Mouse (Mus musculus) adrenal gland, adult 8-10 months (tissue): ENCODE data around the gene Gm20388. TPM values are rescaled to one million over a fixed set of nuclear protein-coding genes. Genes with fewer than 3 reads are reported as not detected.

Experiments used
- DNase-seq: peaks from one replicate; pipeline ENCODE4 v3.0.0; 2022
- total RNA-seq, 4 experiments: library from RNA; stranded (reverse); gene quantifications; 2 replicates each; pipeline ENCODE4 v1.2.4; 2022

The Gm20388 gene
- total RNA-seq, 4 experiments from 2014 or later = 1.7 to 16.9 (median 5.8) TPM

GRCm38 (mm10) chr8:123341040-123342015 lies 3430.7 kb downstream of the Gm20388 start:
- DNase-seq = no peak

DNA sequence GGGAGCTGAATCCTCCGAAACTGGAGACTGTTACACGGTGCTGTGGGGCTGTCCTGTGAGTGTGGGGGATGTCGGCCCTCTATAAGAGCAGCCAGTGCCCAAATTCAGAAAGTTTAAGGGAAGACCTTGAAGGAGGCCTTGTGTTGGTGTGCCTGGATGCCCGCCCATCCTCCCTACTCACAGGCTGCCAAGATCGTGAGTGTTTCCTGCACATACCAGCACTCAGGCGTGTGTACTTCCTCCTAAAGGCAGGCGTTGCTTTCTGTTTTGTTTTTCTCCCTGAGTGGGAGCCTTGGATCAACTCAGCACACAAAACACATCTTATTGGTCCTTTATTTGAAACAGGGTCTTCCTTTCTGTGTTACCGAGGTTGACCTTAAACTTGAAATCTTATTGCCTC lies 3431.6 kb downstream of the Gm20388 start:
- no peak for DNase-seq

DNA sequence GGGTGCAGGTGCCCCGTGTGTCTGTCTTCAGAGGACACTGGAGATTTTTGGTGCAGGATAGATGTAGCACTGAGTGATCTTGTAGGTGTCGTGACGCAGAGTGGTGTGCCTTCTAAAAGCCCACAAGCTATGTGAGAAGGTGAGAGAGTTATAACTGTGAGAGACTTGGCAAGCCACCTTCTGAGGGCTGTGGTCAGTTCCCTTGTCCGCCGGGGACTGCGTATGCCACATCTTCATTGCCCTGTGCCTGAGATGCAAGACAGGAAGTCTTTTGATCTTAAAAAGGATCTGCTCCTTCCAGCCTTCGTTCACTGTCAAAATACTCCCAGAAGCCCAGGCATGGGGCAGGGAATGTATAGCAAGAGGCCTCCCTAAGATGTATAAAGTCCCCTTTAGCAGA lies 3432.3 kb downstream of the Gm20388 start:
- no peak for DNase-seq

GRCm38 (mm10) chr8:123343422-123343821 lies 3432.8 kb downstream of the Gm20388 start:
- no peak for DNase-seq

DNA sequence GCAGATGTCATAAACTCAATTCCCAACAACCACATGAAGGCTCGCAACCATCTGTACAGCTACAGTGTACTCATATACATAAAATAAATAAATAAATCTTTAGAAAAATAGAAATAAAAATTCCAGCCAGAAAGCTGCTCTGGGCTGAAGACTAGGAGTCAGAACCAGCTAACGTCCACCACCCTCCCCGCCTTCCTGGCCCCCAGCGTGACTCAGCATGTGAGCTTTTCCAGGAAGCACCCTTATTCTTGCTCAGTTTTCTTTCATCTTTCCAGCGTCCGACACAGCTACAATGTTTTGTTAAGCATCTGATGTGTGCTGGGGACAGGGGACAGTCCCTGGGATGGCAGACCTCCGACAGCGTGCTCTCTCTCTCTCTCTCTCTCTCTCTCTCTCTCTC lies 3434.5 kb downstream of the Gm20388 start:
- no peak for DNase-seq

- no peak for DNase-seq
Measured at GRCm38 (mm10) chr8:123345856-123346255, 3435.2 kb downstream of the Gm20388 start.

DNA sequence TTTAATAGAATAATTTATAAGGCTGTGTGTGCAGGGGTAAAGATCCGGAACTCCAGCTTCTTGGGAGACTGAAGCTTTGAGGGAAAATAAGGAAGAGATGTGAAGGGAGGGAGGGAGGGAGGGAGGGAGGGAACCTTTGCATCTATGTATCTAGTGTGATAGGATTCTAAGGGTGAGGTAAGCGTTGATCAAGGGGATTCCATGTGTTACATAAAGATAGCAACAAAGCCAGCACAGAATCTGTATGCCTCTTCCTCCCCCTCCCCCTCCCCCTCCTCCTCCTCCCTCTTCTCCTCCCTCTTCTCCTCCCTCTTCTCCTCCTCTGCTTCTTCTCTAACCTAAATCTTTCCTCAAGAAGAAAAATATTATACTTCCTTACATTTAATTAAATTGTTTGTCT lies 3436.7 kb downstream of the Gm20388 start:
- no peak for DNase-seq

DNA sequence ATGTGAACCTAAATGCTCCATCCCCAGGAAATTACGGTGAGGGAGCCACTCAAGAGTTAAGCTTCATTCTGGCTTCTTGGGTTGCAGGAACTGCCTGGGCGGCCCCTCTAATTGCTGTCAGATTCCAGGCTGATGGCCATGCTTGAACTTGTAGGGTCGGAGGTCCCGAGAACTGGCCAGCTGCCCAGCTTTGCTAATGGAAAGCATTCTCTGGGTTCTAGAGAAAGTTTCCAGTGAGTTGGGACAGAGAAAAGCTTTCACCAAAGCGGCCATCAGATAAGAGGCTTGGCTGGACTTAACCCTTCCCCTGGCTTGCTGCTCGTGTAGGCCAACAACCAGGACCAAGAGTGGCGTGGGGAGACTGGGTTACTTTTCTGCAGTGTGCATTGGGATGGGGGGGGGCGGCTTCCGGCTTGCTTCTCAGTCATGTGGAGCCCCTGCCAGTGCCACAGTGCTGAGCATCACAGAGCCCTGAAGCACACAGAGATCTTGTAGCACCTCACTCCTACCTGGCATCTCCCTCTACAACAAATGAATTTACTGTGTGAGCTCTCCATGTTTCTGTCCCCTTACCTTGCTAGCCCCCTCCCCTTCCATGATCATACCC lies 3437.7 kb downstream of the Gm20388 start:
- no peak for DNase-seq

DNA sequence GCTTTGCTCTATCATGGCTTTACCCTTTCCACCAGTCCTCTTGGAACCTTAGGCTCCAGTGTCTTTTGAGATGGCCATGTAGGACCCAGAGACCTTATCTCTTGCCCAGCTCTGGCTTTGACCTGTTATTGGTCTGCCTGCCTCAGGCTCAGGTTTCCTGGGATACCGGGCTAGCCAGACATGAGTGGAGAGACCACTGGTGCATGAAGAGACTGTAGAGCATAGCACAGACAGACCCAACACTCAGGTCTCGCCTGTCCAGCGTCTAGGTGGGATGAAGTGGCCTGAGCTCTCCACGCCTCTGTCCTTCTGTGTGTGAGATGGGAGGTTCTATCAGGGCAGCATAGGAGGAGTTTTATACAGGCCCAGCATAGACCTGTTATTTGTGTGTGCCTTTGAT lies 3438.4 kb downstream of the Gm20388 start:
- DNase-seq = no peak

DNA sequence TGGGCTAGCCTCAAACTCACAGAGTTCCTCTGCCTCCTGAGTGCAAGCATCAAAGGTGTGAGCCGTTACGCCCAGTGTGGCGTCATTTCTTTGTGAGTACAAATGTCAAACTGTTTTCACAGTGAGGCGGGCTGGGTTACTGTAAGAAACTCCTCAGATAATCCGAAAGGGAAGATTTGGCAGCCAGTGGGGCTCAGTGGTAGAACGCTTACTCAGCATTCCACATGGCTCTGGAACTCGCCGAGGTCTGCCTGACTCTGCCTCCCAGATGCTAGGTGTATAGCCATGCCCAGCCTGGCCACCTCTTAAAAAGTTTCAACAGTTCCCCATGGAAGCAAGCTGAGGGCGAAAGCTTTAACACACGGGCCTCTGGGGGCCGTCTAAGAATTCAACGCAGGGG lies 3441.5 kb downstream of the Gm20388 start:
- DNase-seq = no peak

- no peak for DNase-seq
Measured at GRCm38 (mm10) chr8:123352786-123353185, 3442.1 kb downstream of the Gm20388 start.

GRCm38 (mm10) chr8:123353216-123353615 lies 3442.6 kb downstream of the Gm20388 start:
- no peak for DNase-seq

- peak; percentile 38 for DNase-seq
Measured at GRCm38 (mm10) chr8:123361082-123361739, 3450.6 kb downstream of the Gm20388 start.

DNA sequence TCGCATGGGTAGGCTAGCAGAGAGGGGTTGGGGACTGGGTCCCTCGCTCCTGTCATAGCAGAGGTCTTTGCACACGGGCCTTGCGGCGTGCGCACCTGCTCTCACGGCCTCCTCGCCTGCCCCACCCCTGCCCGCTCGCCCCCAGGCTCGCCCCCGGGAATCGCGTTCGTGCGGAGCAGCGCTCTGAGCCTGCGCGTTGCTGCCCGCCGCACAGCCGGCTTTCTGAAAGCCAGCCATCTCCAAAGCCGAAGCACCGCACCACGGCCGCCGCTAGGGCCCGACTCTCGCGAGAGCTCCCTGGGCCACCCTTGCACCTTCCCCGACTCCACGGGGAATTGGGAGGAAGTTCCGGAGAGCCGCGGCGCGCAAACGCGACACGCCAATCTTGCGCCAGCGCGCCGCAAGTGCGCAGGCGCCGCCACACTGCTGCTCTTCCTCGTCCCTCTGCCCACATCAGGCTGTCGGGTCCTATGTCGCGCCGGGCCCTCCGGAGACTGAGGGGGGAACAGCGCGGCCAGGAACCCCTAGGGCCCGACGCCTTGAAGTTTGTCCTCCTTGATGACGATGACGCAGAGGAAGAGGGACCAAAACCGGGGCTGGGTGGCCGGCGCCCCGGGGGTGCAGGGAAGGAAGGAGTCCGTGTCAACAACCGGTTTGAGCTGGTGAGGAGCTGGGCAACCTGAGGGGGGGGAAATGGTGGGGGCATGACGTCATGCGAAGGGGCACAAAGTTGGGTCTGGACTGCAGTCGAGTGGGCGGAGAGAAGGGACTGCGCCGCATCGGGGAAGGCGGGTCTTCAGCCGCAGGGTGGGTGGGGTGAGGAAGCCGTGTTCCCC lies 3463.0 kb downstream of the Gm20388 start, which contains the start of gene Tcf25:
Gene Tcf25 (plus strand): TSS at position 351 of the 836 bp plus-strand sequence.
- peak; percentile 94 for DNase-seq

- DNase-seq = peak; percentile 90
Measured at GRCm38 (mm10) chr8:123374239-123374578, 3463.6 kb downstream of the Gm20388 start.

- DNase-seq = no peak
Measured at GRCm38 (mm10) chr8:123375701-123376100, 3465.1 kb downstream of the Gm20388 start.

- no peak for DNase-seq
Measured at GRCm38 (mm10) chr8:123376106-123376505, 3465.5 kb downstream of the Gm20388 start.

DNA sequence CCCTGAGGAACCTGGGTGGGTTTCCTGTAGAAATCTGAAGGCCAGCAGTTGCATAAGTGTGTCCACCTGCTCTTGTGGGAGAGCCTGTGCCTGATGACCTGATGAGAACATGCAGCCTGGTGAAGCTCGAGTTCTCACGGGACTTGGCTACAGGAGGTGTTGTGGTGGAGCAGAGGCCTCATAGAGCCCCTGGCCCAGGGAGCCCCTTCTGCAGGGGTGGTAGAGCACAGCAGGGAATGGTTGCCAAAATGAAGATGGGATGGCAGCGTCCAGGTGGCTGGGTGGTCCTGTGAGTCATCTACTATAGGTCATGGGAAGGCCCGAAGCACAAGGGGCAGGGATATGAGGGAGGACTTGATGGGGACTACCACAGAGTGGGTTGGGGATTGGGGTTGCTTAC lies 3471.1 kb downstream of the Gm20388 start:
- DNase-seq = no peak

DNA sequence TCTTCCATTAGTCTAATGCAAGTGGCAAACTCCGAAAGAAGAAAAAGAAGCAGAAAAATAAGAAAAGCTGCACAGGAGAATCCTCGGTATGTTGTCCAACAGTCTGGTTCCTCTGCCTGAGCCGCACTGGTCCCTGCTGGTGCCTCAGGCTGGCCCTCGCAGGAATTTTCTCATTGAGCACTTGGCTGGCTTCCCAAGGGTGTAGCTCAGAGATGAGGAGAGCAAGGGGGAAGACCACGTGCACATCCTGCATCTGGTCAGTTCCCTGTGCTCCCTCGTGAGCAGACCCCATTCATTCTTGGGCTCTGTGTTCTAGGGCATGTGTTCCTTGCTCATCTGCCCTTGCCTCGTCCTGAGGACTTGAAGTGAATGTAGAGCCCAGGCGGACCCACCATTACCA lies 3471.9 kb downstream of the Gm20388 start:
- no peak for DNase-seq

- no peak for DNase-seq
Measured at GRCm38 (mm10) chr8:123384883-123385540, 3474.4 kb downstream of the Gm20388 start.

DNA sequence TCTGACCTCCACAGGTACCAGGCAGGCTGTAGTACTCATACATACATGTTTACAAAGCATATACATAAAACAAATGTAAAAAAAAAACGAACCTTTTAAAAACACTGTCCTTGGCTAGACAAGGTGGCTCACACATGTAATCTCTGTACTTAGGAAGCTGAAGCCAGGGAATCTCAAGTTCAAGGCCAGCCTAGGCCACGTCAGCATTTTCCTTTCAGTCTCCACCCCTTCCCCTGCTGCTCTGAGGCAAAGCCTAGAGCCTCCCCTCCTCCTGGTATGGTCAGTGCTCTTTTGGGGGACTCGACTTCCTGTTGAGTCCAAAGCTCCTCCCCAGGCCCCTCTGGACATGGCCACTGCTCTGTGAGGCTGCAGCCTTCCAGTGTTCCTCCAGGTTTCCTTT lies 3476.4 kb downstream of the Gm20388 start:
- DNase-seq = no peak

DNA sequence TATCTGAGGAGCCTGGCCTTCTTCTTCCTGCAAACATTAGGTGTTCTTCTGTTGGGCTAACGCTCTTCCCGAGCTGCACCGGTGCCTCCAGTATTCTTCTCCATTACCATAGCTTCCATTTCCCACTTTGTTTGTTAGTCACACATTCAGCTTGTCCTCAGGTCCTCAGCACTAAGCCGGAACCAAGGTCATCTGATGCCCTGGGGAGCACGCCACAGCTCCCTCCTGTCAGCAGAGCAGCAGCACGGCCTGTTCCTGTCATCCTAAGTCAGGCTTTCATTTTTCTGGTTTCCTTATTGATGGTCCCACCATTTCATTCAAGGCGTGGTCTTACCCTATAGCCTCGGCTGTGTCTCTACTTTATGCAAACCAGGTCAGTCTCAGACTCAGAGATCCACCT lies 3477.2 kb downstream of the Gm20388 start:
- no peak for DNase-seq
